Mouse (Mus musculus) megakaryocyte, adult 5-6 weeks (primary cell): ENCODE measurements around the gene Bora. TPM values are rescaled to one million over a fixed set of nuclear protein-coding genes. Genes with fewer than 3 reads are reported as not detected.
"Not testable (repeated sequence)": the region's sequence is repeated elsewhere in the genome, so short reads cannot be mapped to it uniquely, and the experiment has no call there.

ENCODE experiments used
- ATAC-seq: 2 replicates; pipeline ENCODE4 v1.8.0; 2016; ENCODE audit warnings: mild to moderate bottlenecking, inconsistent platforms; ENCODE audit not compliant: poor library complexity, severe bottlenecking
- total RNA-seq, 2 experiments: library from RNA; stranded (forward) in 1 of 2; stranded (reverse) in 1 of 2; fragments of 153-499, 151-499 nt in 1 of 2; fragments of 221-1000, 200-1000 nt in 1 of 2; gene quantifications; 2 replicates each; pipeline versions ENCODE4 v1.2.3 to v1.2.4; 2015 to 2017

The Bora gene
- 24.4 and 26.5 TPM in 2 replicates for total RNA-seq (2015)
- total RNA-seq (2017): 26.0 and 28.4 TPM in 2 replicates

DNA sequence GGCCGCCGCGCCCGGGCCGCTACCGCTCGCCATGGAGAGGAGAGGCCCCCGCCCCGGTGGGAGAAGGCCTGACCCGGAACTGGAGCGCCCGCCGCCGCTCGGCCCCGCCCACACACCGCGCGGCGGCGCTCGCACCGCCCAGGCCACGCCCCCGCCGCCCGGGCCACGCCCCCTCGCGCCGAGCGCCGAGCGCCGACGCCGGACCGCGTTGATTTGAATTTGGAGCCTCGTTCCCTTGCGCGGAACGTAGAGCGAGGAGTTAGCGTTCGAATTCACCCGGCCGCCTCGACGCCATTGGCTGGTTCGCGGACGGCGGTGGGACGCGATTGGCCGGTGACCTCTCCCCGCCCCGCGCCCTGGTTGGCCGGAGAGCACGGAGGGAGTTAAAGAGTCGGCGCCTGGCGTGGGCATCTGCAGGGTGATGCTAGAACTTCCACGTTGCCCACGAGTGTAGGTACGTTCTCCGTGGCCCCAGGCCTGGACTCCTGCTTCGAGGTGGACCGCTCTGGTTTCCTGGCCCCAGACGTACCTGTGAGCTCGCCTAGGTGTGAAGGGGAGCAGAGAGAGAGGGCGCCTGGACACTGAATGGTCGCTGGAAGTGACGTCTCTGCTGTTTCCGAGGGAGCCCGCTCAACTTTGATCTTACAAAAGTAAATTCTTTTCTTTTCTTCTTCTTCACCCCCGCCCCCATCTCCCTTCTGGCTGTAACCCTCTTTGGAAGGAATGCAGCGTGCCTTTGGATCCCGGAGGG, at the start of gene Bora, which contains the start of gene Mzt1:
TSS of gene Bora (plus strand) at position 192 of the 751 bp plus-strand sequence.
TSS of gene Mzt1 (minus strand) at position 104 of the 751 bp plus-strand sequence.
- peak; percentile 85 for ATAC-seq

DNA sequence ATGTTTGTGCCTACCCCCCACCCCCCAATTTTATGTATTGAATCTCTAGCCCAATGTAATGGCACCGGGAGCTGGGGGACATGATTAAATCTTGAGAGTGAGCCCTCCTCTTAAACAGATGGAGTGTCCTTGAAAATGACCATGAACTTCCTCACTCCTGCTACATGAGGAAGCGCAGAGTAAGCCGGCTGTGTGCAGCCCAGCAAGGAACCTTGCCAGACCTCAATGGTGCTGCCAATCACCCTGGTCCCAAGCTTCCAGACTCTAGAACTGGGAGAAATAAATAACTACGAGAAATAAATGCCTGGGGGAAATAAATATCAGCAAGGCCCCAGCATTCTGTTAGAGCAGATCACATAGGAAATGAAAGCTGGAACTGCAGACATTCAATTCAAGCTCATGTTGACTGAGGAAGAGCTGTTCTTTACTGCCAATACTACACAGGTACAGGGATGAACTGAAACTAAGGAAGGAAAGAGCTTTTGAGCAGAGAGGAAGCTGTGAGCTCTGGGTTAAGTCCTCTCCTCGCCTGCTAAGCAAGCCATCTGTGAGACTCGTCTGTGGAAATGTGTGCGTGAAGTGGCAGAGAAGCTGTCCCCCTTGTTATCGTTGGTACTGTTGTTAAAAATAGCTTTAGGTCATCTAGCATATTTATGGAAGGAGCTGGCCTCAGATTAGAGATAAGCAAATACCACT, 35.6 kb upstream of the Bora start:
- peak; percentile 45; the same call in 1 of the 2 replicates for ATAC-seq

DNA sequence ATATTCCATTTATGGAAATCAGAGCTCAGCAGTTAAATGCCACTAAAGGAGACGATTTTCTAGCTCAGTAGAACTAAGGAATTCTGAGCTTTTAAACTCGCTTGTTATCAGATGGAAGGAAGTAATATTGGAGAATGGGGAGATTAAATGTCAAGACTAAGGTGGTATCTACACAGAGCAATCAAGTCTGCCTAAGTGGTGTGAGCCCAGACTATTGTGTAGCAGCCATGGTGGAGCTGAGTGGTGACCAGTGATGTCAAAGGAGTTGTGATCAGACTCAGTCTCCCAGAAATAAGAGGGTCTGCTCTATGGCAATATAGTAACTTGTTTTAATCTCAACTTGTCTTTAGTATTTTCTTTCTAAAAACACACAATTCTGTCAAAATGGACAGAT, 35.1 kb upstream of the Bora start:
- no peak for ATAC-seq

DNA sequence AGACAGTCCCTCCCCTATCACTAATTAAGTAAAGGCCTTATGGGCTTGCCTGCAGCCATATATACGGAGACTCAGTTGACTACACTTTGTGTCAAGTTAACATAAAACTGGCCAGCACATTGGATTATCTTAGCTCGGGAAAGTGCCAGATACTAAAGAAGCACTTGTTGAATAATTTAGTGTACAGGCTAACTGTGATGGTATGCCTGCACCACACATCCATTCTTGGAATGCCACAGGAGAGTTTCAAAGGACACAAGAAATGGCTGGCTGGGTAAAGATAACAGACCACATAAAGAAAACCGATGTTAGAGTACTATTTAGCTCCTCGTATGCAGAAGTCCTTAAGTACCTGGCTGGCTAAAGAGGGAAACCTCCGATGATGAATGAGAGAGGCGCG, 27.3 kb upstream of the Bora start:
- no peak for ATAC-seq

DNA sequence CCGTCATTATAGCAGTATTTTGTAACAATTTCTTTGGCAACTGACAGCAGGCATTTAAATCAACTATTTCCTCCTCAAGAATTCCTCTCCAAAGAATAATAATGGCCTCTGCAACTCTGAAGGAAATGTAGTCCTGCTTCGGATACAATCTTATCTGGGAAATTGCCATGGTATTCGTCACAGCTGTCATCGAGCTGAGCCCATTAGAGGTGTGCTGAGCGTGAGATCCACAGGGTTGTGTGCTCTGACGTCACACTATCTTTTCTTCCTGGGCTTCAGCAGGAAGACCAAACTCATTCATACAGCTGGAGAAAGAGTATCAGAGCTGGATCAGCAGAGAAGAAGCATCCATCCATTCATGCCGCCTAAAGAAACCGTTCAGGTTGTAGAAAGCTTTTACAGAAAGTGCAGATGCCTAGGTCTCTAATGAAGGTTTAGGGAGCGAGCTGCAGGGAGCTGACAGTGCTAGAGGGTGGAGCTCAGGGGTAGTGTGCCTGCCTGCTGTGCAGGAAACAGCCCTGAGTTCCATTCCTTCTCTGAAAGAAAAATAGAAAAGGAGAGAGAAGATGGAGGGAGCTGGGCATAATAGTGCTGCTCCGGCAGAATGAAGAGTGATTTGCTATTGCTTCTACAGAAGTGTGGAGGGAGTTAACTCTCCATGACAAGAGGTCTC, 26.8 kb upstream of the Bora start:
- no peak for ATAC-seq

DNA sequence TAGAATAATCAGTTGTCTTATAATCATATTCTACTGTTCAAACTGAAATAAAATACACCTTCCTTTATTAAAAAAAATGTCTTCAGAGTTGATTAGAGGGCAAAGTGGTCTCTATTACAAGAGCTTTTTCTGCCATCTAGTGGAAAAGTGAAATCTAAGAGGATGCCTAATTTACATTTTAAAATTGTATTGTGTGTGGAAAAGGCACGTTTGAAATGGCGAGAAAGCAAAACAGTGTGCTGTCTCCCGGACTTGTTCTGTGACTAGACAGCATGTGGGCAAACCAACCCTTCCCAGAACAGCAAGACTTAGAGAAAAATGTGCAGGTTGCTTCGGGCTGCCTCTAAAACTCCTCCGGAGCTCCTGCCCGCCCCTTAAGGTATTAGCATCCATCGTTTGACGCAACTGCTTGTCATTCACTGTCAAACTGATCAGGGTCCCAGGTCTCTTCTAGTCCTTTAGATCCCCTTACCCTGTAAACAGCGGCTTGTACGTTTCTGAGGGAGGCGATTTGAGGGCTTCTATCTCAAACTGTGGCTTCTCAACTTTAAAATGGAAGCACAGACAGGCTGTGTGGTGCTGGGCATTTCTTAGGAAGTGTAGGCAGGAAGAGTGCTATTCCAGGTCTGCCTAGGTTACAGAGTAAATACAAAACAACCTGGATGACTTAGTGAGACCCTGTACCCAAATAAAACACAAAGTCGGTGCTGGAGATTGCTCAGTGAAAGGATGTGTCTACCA, 23.5 kb upstream of the Bora start:
- ATAC-seq: no peak

GRCm38 (mm10) chr14:99029987-99030386, 16.0 kb upstream of the Bora start:
- no peak for ATAC-seq

DNA sequence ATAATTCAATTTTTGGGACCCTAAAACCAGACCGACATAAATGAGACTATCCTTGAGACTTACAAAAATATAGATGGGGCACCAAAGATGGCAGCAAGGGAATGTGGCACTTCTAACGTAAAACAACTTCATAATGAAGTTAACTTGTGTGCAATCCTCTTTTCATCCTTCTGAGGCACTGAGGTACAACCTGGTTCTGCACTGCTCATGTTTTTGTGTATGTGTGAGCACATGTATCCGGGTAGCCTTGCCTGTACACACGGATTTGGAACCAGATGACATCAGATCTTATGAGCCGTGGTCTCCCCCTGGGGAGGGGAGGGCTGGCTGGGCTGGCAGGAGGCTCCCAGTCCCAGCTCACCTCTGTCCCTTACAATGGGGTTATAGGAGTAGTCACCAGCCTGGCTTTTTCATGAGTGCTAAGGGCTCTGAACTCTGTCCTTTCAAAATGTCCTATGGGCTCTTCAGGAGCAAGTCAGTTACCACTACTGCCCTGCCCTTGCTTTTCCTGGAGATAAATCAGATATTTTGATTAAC, 14.6 kb upstream of the Bora start:
- no peak for ATAC-seq

GRCm38 (mm10) chr14:99032596-99032995, 13.4 kb upstream of the Bora start:
- ATAC-seq: no peak

GRCm38 (mm10) chr14:99034851-99035250, 11.2 kb upstream of the Bora start:
- ATAC-seq: not testable (repeated sequence)

DNA sequence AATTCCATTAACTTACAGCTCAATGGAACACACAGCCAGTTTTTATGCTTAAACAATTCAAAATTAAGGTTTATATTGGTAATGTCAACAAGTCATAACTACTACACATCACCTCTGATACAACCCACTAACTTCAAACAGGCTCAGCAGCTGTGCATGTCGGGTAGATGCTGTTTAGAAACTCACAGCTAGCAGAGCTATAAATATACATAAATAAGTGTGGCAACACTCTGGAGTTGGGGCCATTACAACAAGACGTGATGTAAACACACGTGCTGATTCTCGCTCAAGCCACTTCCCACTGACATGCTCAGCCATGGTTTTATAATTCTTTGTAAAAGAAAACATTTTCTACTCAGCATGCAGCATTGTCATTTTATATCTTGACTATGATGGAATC, 10.0 kb upstream of the Bora start:
- ATAC-seq: peak; percentile 39; the same call in 1 of the 2 replicates

GRCm38 (mm10) chr14:99037703-99038102, 8.3 kb upstream of the Bora start:
- no peak for ATAC-seq

DNA sequence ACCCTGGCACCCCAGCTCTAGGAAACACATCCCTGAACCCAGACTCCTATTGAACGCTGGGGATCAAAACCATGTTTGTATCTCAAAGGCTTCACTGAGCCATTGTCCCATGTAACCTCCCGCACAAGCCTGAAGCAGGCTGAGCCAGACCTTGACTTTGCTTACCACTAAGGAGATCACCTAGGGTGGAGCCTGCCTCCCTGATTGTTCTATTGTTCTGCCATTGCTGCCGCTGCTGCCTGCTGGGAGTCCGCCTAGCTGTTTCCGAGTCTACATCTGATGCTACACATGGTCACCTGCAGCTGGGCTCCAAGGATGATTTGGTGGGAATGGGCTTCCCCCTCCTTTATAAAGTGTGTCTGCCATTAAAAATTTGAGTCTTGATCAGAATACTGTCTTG, 6.7 kb upstream of the Bora start:
- not testable (repeated sequence) for ATAC-seq

DNA sequence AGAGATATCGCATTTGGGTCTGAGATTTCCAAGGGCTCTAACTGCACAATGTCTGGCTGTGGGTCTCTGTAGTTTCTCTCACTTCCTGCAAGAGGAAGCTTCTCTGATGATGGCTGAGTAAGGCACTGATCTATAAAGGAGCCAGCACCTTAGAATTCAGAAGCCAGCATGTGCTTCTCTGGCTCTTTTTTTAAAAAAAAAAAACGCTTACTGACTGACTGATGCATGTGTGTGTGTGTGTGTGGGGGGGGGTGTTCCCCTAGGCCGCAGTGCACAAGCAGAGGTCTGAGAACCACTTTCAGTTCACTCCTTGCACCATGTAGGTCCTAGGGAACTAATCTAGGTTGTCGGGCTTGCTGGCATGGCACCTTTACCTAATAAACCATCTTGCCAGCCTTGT, 4.6 kb upstream of the Bora start:
- ATAC-seq: no peak

- ATAC-seq: no peak
These were observed 2.5 kb upstream of the Bora start for GRCm38 (mm10) chr14:99043499-99043898.

DNA sequence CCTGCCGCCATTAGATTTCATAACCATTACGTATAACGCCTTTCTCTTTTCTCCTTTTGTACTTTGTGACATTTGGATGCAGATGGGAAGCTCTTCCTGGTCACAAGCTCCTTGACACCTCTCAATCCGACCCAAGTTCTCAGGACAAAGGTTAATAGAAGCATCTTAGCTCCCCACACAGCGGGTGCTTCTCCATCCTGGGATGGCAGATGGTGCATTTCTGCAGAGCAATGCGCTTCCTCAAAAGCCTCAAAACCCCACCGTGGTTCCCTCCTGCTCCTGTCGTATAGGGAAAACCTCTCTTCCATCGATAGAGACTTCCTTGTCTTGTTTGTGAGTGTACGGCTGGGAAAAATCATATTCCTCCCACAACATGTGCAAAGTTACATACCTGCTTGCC, 1.9 kb upstream of the Bora start:
- no peak for ATAC-seq

- no peak for ATAC-seq
These were observed 1.3 kb upstream of the Bora start for GRCm38 (mm10) chr14:99044718-99045117.

DNA sequence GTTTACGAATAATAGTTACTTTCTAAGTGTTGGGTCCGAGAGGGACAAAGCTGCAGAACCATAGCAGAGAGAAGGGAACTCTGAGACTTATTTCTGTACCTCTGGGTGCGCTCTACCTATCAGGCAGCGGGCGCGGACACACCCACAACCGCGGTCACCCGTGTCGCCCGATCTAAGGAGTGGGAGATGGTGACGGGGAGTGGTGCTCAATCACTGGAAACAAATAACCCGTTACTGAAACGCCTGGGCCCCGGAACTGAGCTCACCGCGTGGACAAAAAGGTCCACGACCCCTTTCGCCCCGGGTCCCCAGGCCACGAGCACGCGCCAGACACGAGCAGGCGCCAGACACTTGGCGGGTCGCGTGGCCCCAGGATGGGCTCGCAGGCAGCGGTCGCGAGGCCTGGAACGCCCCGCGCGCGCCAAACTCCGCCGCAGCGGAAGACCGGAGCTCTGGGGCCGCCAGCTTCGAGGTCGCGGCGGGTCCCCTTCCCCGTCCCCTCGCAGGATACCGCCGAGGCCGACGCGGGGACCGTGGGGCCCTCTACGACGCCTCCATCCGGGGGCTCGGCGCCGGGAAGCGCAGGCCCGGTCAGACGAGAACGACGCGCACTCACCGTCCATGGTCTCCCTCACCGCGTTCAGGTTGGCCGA, 518 bp upstream of the Bora start:
- ATAC-seq: peak; percentile 29

DNA sequence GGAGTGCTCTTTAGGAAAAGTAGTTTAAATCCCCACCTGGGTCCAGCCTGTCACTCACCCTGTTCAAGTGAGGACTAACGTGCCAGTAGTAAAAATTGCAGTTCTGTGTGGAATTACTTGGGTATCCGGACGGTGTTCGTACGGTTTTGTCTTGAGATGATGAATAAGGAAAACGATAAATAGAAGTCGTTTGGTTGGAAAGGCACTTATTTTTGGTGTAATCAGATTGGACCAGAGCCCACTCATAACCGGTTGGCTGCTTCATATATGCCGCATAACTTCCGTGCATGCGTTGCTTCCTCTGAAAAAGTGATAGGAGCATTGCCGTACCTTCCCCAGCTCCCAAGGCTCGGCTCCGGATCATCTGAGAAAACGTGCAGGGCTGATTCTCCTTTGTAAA, 760 bp downstream of the Bora start:
- peak; percentile 15; the same call in 1 of the 2 replicates for ATAC-seq

- no peak for ATAC-seq
These were observed 13.1 kb downstream of the Bora start for GRCm38 (mm10) chr14:99058959-99059586.
